Mouse (Mus musculus): ENCODE results near the gene Abhd6. TPM values are rescaled to one million over a fixed set of nuclear protein-coding genes. Genes with fewer than 3 reads are reported as not detected.

The Abhd6 gene
- polyA plus RNA-seq, 1 experiment from 2014 or later = 10.6 TPM

GRCm38 (mm10) chr14:8089016-8089415 lies 86.3 kb downstream of the Abhd6 start:
- Histone ChIP-seq H3K4me2 (no peak overlapping the region), H3K36me3 (peaks cover 73% of the 10 kb centered on the region), H3K9ac (no peak overlapping the region), H3K27me3 (replicated peaks) (no peaks in the 10 kb centered on the region), H3K9me3 (replicated peaks) (no peaks in the 10 kb centered on the region), H3K27ac (no peak overlapping the region), H3K4me1 (peaks cover 9% of the 10 kb centered on the region), H3K4me3 (no peak overlapping the region)
- no peak for ATAC-seq
- WGBS (ENCODE audit: insufficient replicate concordance) = 80% methylated on average over 2 of the region's 2 CpGs

DNA sequence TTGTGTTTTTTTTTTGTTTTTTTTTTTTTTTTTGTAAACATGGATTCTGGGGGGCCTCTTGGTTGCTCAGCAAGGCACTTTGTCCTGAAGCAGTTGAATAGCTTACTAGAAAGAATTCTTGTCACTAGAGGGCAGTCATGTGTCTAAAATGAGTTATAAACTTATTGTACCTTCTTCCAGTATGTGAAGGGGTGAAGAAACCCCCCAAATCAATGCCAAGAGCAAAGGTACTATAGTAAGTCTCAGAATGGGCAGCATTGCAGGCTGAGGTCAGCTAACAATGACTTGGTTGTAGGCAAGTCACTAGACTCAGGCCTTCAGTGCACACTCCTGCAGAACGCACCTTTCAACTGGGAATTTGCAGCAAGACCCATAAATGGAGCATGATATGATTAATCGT lies 89.9 kb downstream of the Abhd6 start:
- no peak overlapping the region for H3K4me3 ChIP-seq
- no peak overlapping the region for H3K9ac ChIP-seq
- no peak overlapping the region for H3K27ac ChIP-seq
- H3K4me1 ChIP-seq = peaks cover 20% of the 10 kb centered on the region
- ATAC-seq = no peak
- H3K27me3 ChIP-seq (replicated peaks) = no peaks in the 10 kb centered on the region
- no peak overlapping the region for H3K4me2 ChIP-seq
- H3K36me3 ChIP-seq = peaks cover 37% of the 10 kb centered on the region
- WGBS (ENCODE audit: insufficient replicate concordance) = 87% methylated on average over 2 of the region's 2 CpGs
- H3K9me3 ChIP-seq (replicated peaks) = no peaks in the 10 kb centered on the region

GRCm38 (mm10) chr14:8093427-8093826 lies 90.7 kb downstream of the Abhd6 start:
- no peak overlapping the region for H3K27ac ChIP-seq
- no peak for ATAC-seq
- WGBS (ENCODE audit: insufficient replicate concordance) = 41% methylated on average over 5 of the region's 5 CpGs

DNA sequence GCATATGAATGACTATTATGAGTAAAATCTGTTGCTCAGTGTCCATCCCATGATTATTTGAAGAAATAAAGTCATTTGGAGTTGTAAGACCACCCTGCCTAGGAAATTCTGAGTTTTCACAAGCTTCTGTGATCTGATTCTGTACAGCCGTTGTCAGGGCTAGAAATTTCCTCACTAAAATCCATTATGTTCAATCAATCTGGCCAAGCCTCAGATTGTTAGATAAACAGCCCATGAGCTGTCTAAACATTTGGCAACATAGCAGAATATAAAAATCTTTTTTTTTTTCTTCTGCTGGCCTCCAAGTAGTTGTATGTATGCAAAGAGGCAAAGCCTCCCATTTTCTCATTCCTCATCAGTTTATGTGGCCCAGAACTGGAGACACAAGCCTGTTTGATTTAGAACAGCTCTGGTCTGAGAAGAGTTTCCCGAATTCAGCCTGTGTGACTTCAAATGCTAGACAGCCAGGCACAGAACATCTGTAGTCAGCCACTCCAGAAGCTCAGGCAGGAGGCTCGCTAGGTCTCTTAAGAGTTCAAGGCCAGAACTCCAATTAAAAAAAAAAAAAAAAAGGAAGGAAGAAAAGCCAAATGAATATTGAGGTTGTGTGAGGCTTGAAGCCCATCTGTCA lies 92.3 kb downstream of the Abhd6 start:
- Histone ChIP-seq H3K9me3 (replicated peaks) (no peaks in the 10 kb centered on the region), H3K4me3 (no peak overlapping the region), H3K36me3 (peaks cover 15% of the 10 kb centered on the region), H3K4me2 (no peak overlapping the region), H3K27me3 (replicated peaks) (no peaks in the 10 kb centered on the region), H3K4me1 (peaks cover 36% of the 10 kb centered on the region), H3K27ac (no peak overlapping the region), H3K9ac (no peak overlapping the region)
- no peak for ATAC-seq
- WGBS (ENCODE audit: insufficient replicate concordance) = 47% methylated on average over 3 of the region's 3 CpGs

More at GRCm38 (mm10) chr14:8093427-8093826, 90.7 kb downstream of the Abhd6 start:
- no peak overlapping the region for H3K4me3 ChIP-seq
- no peak overlapping the region for H3K9ac ChIP-seq
- peaks cover 31% of the 10 kb centered on the region for H3K36me3 ChIP-seq
- H3K9me3 ChIP-seq (replicated peaks) = no peaks in the 10 kb centered on the region
- H3K4me1 ChIP-seq = peaks cover 24% of the 10 kb centered on the region
- H3K4me2 ChIP-seq = no peak overlapping the region
- no peaks in the 10 kb centered on the region for H3K27me3 ChIP-seq (replicated peaks)

GRCm38 (mm10) chr14:8095562-8095950 lies 92.9 kb downstream of the Abhd6 start:
- Histone ChIP-seq H3K4me2 (0 out of 2 replicates have a peak overlapping the region, but pooled peaks have one; percentile 1), H3K9ac (no peak overlapping the region), H3K4me3 (no peak overlapping the region), H3K9me3 (replicated peaks) (no peaks in the 10 kb centered on the region), H3K27me3 (replicated peaks) (no peaks in the 10 kb centered on the region), H3K36me3 (peaks cover 10% of the 10 kb centered on the region), H3K4me1 (peaks cover 41% of the 10 kb centered on the region), H3K27ac (no peak overlapping the region)
- no peak for ATAC-seq
- 39% methylated on average over 7 of the region's 7 CpGs for WGBS (ENCODE audit: insufficient replicate concordance)

- peak within 1 kb of the TSS; percentile 87 for H3K4me2 ChIP-seq
- H3K27me3 ChIP-seq (replicated peaks) = no peaks in the 10 kb centered on the region
- no peaks in the 10 kb centered on the region for H3K9me3 ChIP-seq (replicated peaks)
- peak within 1 kb of the TSS; percentile 82 for H3K9ac ChIP-seq
- H3K4me1 ChIP-seq = peaks cover 43% of the 10 kb centered on the region
- H3K4me3 ChIP-seq = peak within 1 kb of the TSS; percentile 87
- peak; percentile 96 for ATAC-seq
- H3K36me3 ChIP-seq = no peaks in the 10 kb centered on the region
- H3K27ac ChIP-seq = peak within 1 kb of the TSS; percentile 66
- under 1% methylated on average over 55 of the region's 89 CpGs for WGBS (ENCODE audit: insufficient replicate concordance)
These were observed 95.4 kb downstream of the Abhd6 start, which contains the start of gene Pxk for GRCm38 (mm10) chr14:8097978-8098686. Gene Pxk (plus strand): TSS chr14:8098211.

DNA sequence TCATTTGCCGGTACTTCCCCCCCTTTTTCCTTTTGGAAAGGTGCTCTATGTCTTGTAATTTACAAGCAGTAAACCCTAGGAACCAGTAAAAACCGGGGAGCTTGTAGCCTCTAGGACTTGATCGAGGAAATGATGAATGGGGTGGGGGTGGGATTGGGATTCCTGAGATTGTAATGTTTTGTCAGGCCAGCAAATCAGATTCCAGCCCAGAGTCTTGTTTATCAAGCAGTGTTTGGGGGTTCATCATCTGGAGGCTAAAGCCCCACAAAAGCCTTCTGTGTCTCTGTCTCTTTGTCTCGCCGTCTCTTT lies 95.9 kb downstream of the Abhd6 start:
- H3K4me1 ChIP-seq = peaks cover 38% of the 10 kb centered on the region
- H3K9me3 ChIP-seq (replicated peaks) = no peaks in the 10 kb centered on the region
- H3K36me3 ChIP-seq = no peaks in the 10 kb centered on the region
- H3K27ac ChIP-seq = peak overlapping the region; percentile 66
- peak overlapping the region; percentile 87 for H3K4me2 ChIP-seq
- WGBS (ENCODE audit: insufficient replicate concordance) = 4% methylated on average over 5 of the region's 5 CpGs
- no peak for ATAC-seq
- no peaks in the 10 kb centered on the region for H3K27me3 ChIP-seq (replicated peaks)
- H3K4me3 ChIP-seq = peak overlapping the region; percentile 87
- peak overlapping the region; percentile 82 for H3K9ac ChIP-seq

DNA sequence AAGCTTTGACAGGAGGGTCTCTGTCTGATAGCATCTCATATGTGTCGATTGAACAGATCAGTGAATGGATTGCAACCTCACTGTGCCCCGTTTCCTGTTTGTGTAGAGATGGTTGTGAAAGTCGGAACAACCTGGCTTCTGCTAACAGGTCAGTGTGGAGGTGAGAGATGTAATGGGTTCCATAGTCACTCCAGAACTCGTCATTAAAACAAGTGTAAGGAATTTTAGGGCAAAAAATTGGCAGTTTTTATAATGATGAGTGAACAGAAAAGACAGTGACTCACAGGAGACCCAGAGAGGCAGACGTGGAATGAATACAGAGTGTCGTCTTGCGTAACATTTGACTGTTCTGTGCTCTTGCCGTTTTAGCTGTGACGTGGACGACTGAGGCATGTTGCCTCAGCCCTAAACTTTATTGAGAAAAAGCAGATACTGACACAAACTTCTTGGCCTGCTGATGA lies 96.9 kb downstream of the Abhd6 start:
- WGBS (ENCODE audit: insufficient replicate concordance) = 39% methylated on average over 10 of the region's 10 CpGs
- Histone ChIP-seq H3K27ac (no peak overlapping the region), H3K4me3 (peak overlapping the region; percentile 87; the same call in 1 of the 2 replicates), H3K4me1 (peaks cover 35% of the 10 kb centered on the region), H3K9me3 (replicated peaks) (no peaks in the 10 kb centered on the region), H3K9ac (no peak overlapping the region), H3K27me3 (replicated peaks) (no peaks in the 10 kb centered on the region), H3K4me2 (peak overlapping the region; percentile 87), H3K36me3 (no peaks in the 10 kb centered on the region)
- no peak for ATAC-seq

DNA sequence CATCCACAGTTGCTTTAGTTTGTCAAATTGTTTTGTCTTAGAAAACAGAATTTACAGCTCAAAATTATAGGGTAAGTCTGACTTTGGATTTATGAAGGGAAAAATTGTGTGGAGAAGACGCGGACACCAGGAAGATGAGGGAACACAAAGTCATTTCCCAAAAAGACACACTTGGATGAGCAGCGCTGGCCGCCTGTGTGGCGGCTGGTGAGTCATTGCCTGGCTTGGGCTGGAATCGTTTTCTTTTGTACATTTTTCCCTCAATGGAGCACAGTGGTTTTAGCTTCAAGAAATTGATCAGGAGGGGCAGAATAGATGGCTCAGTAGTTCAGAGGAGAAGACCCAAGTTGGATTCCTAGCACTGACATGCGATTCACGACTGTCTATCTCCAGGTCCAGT lies 99.2 kb downstream of the Abhd6 start:
- WGBS (ENCODE audit: insufficient replicate concordance) = 84% methylated on average over 8 of the region's 8 CpGs
- Histone ChIP-seq H3K27ac (no peak overlapping the region), H3K9ac (no peak overlapping the region), H3K4me3 (no peak overlapping the region), H3K4me1 (peaks cover 28% of the 10 kb centered on the region), H3K27me3 (replicated peaks) (no peaks in the 10 kb centered on the region), H3K4me2 (no peak overlapping the region), H3K9me3 (replicated peaks) (no peaks in the 10 kb centered on the region), H3K36me3 (peaks cover 3% of the 10 kb centered on the region; the same call in 1 of the 2 replicates)
- no peak for ATAC-seq

- H3K9ac ChIP-seq = no peak overlapping the region
- no peaks in the 10 kb centered on the region for H3K27me3 ChIP-seq (replicated peaks)
- H3K4me1 ChIP-seq = peaks cover 23% of the 10 kb centered on the region
- WGBS (ENCODE audit: insufficient replicate concordance) = 81% methylated on average over 12 of the region's 12 CpGs
- no peak for ATAC-seq
- peaks cover 7% of the 10 kb centered on the region for H3K36me3 ChIP-seq
- H3K9me3 ChIP-seq (replicated peaks) = no peaks in the 10 kb centered on the region
- no peak overlapping the region for H3K4me3 ChIP-seq
- no peak overlapping the region for H3K27ac ChIP-seq
- no peak overlapping the region for H3K4me2 ChIP-seq
These were observed 100.0 kb downstream of the Abhd6 start for GRCm38 (mm10) chr14:8102676-8103075.

Data from liver, embryonic 12.5 days (tissue).